Mouse (Mus musculus): ENCODE results near the gene Ergic1. TPM values are rescaled to one million over a fixed set of nuclear protein-coding genes. Genes with fewer than 3 reads are reported as not detected.

The Ergic1 gene
- polyA plus RNA-seq, 1 experiment from 2014 or later, result 99.9 TPM

- no peak overlapping the region for H3K27ac ChIP-seq
- H3K27me3 ChIP-seq, result no peaks in the 10 kb centered on the region
- no peak for ATAC-seq (ENCODE audit: low FRiP score)
- peaks cover 74% of the 10 kb centered on the region for H3K36me3 ChIP-seq (replicated peaks)
- H3K9ac ChIP-seq, result no peak overlapping the region; the same call in 1 of the 2 replicates
- no peaks in the 10 kb centered on the region for H3K9me3 ChIP-seq
- H3K4me2 ChIP-seq, result no peak overlapping the region
- WGBS, result 88% methylated on average over 7 of the region's 7 CpGs
- H3K4me3 ChIP-seq (replicated peaks), result no peak overlapping the region
- no peaks in the 10 kb centered on the region for H3K4me1 ChIP-seq
Observed at GRCm38 (mm10) chr17:26611328-26611727, 50.0 kb downstream of the Ergic1 start.

GRCm38 (mm10) chr17:26611918-26612317, 50.6 kb downstream of the Ergic1 start:
- no peak for ATAC-seq (ENCODE audit: low FRiP score)
- H3K4me1 ChIP-seq, result no peaks in the 10 kb centered on the region
- H3K4me2 ChIP-seq, result no peak overlapping the region
- WGBS, result 96% methylated on average over 4 of the region's 4 CpGs
- no peak overlapping the region for H3K4me3 ChIP-seq (replicated peaks)
- peaks cover 76% of the 10 kb centered on the region for H3K36me3 ChIP-seq (replicated peaks)
- no peak overlapping the region for H3K27ac ChIP-seq
- no peaks in the 10 kb centered on the region for H3K27me3 ChIP-seq
- no peaks in the 10 kb centered on the region for H3K9me3 ChIP-seq
- H3K9ac ChIP-seq, result no peak overlapping the region

- no peaks in the 10 kb centered on the region for H3K4me1 ChIP-seq
- peaks cover 86% of the 10 kb centered on the region for H3K36me3 ChIP-seq (replicated peaks)
- no peaks in the 10 kb centered on the region for H3K27me3 ChIP-seq
- no peaks in the 10 kb centered on the region for H3K9me3 ChIP-seq
- H3K9ac ChIP-seq, result no peak overlapping the region
- H3K4me2 ChIP-seq, result no peak overlapping the region
- 92% methylated on average over 6 of the region's 6 CpGs for WGBS
- no peak overlapping the region for H3K27ac ChIP-seq
- no peak overlapping the region for H3K4me3 ChIP-seq (replicated peaks)
- no peak for ATAC-seq (ENCODE audit: low FRiP score)
Observed at GRCm38 (mm10) chr17:26614286-26614685, 53.0 kb downstream of the Ergic1 start.

GRCm38 (mm10) chr17:26614708-26615486, 53.6 kb downstream of the Ergic1 start:
- 87% methylated on average over 9 of the region's 9 CpGs for WGBS
- Histone ChIP-seq H3K9me3 (no peaks in the 10 kb centered on the region), H3K4me1 (no peaks in the 10 kb centered on the region), H3K36me3 (replicated peaks) (peaks cover 85% of the 10 kb centered on the region), H3K27me3 (no peaks in the 10 kb centered on the region), H3K4me2 (no peak overlapping the region), H3K9ac (no peak overlapping the region), H3K27ac (no peak overlapping the region), H3K4me3 (replicated peaks) (no peak overlapping the region)
- no peak for ATAC-seq (ENCODE audit: low FRiP score)

DNA sequence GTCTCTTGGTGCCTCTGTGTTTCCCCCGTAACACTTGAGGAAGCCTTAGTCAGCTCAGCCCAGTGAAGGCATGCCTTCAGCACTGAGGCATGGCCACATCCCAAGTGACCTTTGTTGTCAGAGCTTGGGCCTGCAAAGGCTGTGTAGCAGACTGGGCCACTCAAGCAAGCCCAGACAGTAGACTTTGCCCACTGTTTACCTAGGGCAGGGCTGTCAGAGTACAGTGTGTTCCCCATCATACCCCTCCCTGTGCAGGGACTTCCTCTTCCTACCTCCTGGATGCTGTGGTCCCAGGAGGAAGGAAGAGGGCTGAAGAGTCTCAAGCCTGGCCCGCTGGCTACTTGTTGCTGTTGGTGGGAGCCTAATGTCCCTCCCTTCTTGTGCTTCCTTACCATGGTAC, 55.4 kb downstream of the Ergic1 start:
- WGBS, result 97% methylated on average over 2 of the region's 2 CpGs
- Histone ChIP-seq H3K4me3 (replicated peaks) (no peak overlapping the region), H3K4me1 (no peaks in the 10 kb centered on the region), H3K27me3 (no peaks in the 10 kb centered on the region), H3K9ac (no peak overlapping the region), H3K9me3 (no peaks in the 10 kb centered on the region), H3K4me2 (no peak overlapping the region), H3K36me3 (replicated peaks) (peaks cover 76% of the 10 kb centered on the region), H3K27ac (no peak overlapping the region)
- ATAC-seq (ENCODE audit: low FRiP score), result no peak

GRCm38 (mm10) chr17:26618498-26618897, 57.2 kb downstream of the Ergic1 start:
- no peak for ATAC-seq (ENCODE audit: low FRiP score)
- Histone ChIP-seq H3K4me3 (replicated peaks) (no peak overlapping the region), H3K27ac (no peak overlapping the region), H3K27me3 (no peaks in the 10 kb centered on the region), H3K4me2 (no peak overlapping the region), H3K36me3 (replicated peaks) (peaks cover 70% of the 10 kb centered on the region), H3K4me1 (no peaks in the 10 kb centered on the region), H3K9me3 (no peaks in the 10 kb centered on the region), H3K9ac (no peak overlapping the region)
- 94% methylated on average over 5 of the region's 5 CpGs for WGBS

GRCm38 (mm10) chr17:26619577-26619976, 58.3 kb downstream of the Ergic1 start:
- ATAC-seq (ENCODE audit: low FRiP score), result no peak
- H3K36me3 ChIP-seq (replicated peaks), result peaks cover 70% of the 10 kb centered on the region
- WGBS, result 92% methylated on average over 6 of the region's 6 CpGs

DNA sequence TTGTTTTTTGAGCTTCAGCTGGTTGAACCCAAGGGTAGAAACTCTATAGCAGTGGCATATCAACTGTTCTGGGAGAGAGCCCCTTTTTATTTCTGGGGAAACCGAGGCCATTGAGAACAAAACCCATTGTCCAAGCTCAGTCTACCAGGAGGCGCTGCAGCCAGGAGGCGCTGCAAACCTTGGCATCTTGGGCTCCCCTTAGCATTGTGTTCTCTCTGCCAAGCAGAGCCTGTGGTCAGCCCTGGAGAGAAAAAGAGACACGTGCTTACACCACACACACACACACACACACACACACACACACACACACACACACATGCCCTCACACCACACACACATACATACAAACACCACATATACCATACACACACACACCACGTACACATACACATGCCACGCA, 59.0 kb downstream of the Ergic1 start:
- H3K4me1 ChIP-seq, result no peaks in the 10 kb centered on the region
- no peak overlapping the region for H3K9ac ChIP-seq
- H3K4me2 ChIP-seq, result no peak overlapping the region
- 94% methylated on average over 6 of the region's 6 CpGs for WGBS
- H3K27ac ChIP-seq, result no peak overlapping the region
- ATAC-seq (ENCODE audit: low FRiP score), result no peak
- H3K36me3 ChIP-seq (replicated peaks), result peaks cover 72% of the 10 kb centered on the region
- no peak overlapping the region for H3K4me3 ChIP-seq (replicated peaks)
- no peaks in the 10 kb centered on the region for H3K27me3 ChIP-seq
- H3K9me3 ChIP-seq, result no peaks in the 10 kb centered on the region

More at GRCm38 (mm10) chr17:26619577-26619976, 58.3 kb downstream of the Ergic1 start:
- Histone ChIP-seq H3K27ac (no peak overlapping the region), H3K27me3 (no peaks in the 10 kb centered on the region), H3K9ac (no peak overlapping the region), H3K9me3 (no peaks in the 10 kb centered on the region), H3K4me1 (no peaks in the 10 kb centered on the region), H3K4me3 (replicated peaks) (no peak overlapping the region), H3K4me2 (no peak overlapping the region)

DNA sequence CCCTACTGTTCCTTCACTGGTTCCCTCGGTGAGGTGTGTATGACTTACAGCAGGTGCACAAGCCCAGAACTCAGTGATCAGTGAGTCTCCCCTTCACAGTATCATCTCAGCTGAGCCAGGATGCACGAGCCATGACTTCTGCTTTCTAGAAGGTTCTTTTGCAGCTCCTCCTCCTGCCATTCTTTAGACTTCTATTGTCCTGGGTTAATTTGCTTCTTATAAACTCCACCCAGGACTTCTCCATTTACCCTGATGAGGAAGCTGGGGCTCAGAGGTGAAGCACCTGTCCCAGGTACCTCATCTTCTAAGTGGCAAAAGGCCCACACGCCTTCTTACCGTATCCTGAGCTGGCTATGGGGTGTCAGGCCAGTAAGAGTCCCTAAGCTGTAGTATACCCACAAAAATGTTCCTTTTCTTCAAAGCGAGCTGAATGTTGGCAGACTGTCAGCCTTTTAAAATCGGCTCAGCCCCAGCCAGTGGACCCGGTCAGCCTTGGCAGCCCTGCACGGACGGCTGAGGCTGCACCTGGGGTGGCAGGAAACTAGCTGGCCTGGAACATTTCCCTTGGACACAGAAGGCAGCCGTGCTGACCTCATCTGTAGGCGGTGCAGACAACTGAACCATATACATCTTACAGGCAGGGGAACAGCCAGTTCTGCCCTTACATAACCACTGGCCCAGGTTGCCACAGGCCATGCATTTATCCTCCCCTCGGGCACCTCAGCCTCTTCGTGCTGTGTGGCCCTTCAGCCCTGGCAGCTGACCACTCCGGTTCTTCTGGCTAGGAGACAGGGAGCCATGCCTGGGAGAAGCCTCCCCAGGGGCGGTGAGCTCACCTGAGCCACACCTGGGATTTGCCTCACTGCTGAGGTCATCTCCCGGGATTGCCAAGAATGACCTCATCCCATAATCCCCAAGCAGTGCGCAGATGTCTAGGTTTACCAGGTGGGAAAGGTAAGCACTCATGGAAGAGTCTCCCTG, 59.8 kb downstream of the Ergic1 start:
- no peaks in the 10 kb centered on the region for H3K4me1 ChIP-seq
- H3K4me2 ChIP-seq, result no peak overlapping the region
- H3K9ac ChIP-seq, result no peak overlapping the region
- WGBS, result 92% methylated on average over 17 of the region's 17 CpGs
- no peaks in the 10 kb centered on the region for H3K9me3 ChIP-seq
- no peak overlapping the region for H3K27ac ChIP-seq
- no peak for ATAC-seq (ENCODE audit: low FRiP score)
- no peak overlapping the region for H3K4me3 ChIP-seq (replicated peaks)
- peaks cover 74% of the 10 kb centered on the region for H3K36me3 ChIP-seq (replicated peaks)
- no peaks in the 10 kb centered on the region for H3K27me3 ChIP-seq

DNA sequence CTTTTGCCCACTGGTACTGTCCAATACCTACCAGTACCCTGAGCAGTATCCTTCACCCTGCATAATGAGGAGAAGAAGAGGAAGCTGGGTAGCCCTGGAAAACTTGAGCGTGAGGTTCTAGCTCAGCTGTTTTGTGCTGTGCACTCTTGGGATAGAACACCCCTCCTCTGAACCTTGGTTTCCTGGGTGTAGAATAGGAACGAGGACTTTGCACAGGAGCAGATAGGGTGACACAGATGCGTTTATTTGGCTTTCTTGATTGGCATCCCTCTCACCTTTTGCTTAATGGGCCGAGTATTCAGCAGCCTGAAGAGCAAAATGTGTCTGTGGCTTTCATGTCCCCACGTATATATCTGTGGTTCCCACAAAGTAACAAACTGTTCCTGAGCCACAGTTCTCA, 60.6 kb downstream of the Ergic1 start:
- H3K36me3 ChIP-seq (replicated peaks), result peaks cover 70% of the 10 kb centered on the region
- no peak overlapping the region for H3K4me2 ChIP-seq
- no peak overlapping the region for H3K27ac ChIP-seq
- H3K4me3 ChIP-seq (replicated peaks), result no peak overlapping the region
- no peak overlapping the region for H3K9ac ChIP-seq
- ATAC-seq (ENCODE audit: low FRiP score), result no peak
- no peaks in the 10 kb centered on the region for H3K9me3 ChIP-seq
- H3K4me1 ChIP-seq, result no peaks in the 10 kb centered on the region
- no peaks in the 10 kb centered on the region for H3K27me3 ChIP-seq
- WGBS, result 90% methylated on average over 5 of the region's 5 CpGs

DNA sequence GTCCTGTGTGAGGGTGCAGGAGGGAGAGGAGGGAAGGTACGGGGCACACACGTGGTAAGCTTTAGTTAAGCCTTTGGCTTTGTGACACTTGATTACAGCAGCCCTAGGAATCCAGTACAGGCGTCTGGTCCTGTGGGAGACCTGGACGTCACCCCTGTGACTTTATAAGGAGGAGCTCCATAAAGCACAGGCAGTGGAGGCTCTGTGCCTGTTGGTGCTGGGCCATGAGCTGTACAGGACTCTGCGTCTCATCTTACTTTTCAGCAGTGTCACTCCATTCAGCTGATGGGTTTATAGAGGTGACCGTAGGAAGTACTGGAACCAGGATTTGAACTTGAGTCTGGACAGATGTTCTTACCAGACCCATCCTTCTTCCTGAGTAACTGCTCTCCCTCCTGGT, 62.7 kb downstream of the Ergic1 start:
- Histone ChIP-seq H3K9me3 (no peaks in the 10 kb centered on the region), H3K4me1 (no peaks in the 10 kb centered on the region), H3K36me3 (replicated peaks) (peaks cover 72% of the 10 kb centered on the region), H3K9ac (no peak overlapping the region), H3K4me2 (no peak overlapping the region), H3K4me3 (replicated peaks) (no peak overlapping the region), H3K27me3 (no peaks in the 10 kb centered on the region), H3K27ac (no peak overlapping the region)
- ATAC-seq (ENCODE audit: low FRiP score), result no peak
- WGBS, result 91% methylated on average over 6 of the region's 6 CpGs

- WGBS, result 90% methylated on average over 10 of the region's 10 CpGs
- Histone ChIP-seq H3K27ac (no peak overlapping the region), H3K4me3 (replicated peaks) (no peak overlapping the region), H3K9me3 (no peaks in the 10 kb centered on the region), H3K4me2 (no peak overlapping the region), H3K36me3 (replicated peaks) (peaks cover 76% of the 10 kb centered on the region), H3K9ac (no peak overlapping the region), H3K27me3 (no peaks in the 10 kb centered on the region), H3K4me1 (no peaks in the 10 kb centered on the region)
- no peak for ATAC-seq (ENCODE audit: low FRiP score)
Observed at GRCm38 (mm10) chr17:26624999-26625398, 63.7 kb downstream of the Ergic1 start.

All from forebrain, embryonic 12.5 days (tissue).